Mouse (Mus musculus) stomach, embryonic 16.5 days (tissue): ENCODE data around the gene Taok1. TPM values are rescaled to one million over a fixed set of nuclear protein-coding genes. Genes with fewer than 3 reads are reported as not detected.

ENCODE experiments used
- ATAC-seq: fragments of 200-750 bp; cut with Nextera tagmentation; 2 replicates; pipeline ENCODE4 v1.8.0; 2017; ENCODE audit warnings: moderate number of reproducible peaks, moderate TSS enrichment; ENCODE audit not compliant: insufficient read depth, low FRiP score
- H3K27ac ChIP-seq: fragments of 300-500 bp; sonication (generic); 2 replicates; pipeline ENCODE4 v1.5.1; 2014; ENCODE audit warnings: low read length
- H3K27me3 ChIP-seq: fragments of 300-500 bp; sonication (generic); 2 replicates; pipeline ENCODE4 v1.6.1; 2014; ENCODE audit warnings: low read length, control low read depth, mixed read lengths; ENCODE audit not compliant: control insufficient read depth, insufficient read depth
- H3K36me3 ChIP-seq: fragments of 300-500 bp; sonication (generic); 2 replicates; pipeline ENCODE4 v1.6.1; 2014; ENCODE audit warnings: low read length; ENCODE audit not compliant: control insufficient read depth, insufficient read depth
- H3K4me1 ChIP-seq: fragments of 300-500 bp; sonication (generic); 2 replicates; pipeline ENCODE4 v1.6.1; 2014; ENCODE audit warnings: low read length, control low read depth, mixed read lengths; ENCODE audit not compliant: control insufficient read depth, insufficient read depth
- H3K4me2 ChIP-seq: fragments of 300-500 bp; sonication (generic); 2 replicates; pipeline ENCODE4 v1.6.1; 2014; ENCODE audit warnings: low read depth, low read length, mixed read lengths
- H3K4me3 ChIP-seq: fragments of 300-500 bp; sonication (generic); replicated peaks from 2 replicates; pipeline ENCODE4 v1.5.1; 2014; ENCODE audit warnings: mild to moderate bottlenecking, low read length
- H3K9ac ChIP-seq: fragments of 300-500 bp; sonication (generic); 2 replicates; pipeline ENCODE4 v1.6.1; 2014; ENCODE audit warnings: low read length
- H3K9me3 ChIP-seq: fragments of 300-500 bp; sonication (generic); replicated peaks from 2 replicates; pipeline ENCODE4 v1.6.1; 2016; ENCODE audit warnings: low read length, control low read depth; ENCODE audit not compliant: control insufficient read depth
- WGBS: fragments of 180-500 bp; shearing (Covaris S2); extraction: QIAGEN DNeasy Blood & Tissue Kit; methylation state at CpG from one replicate; pipeline ENCODE4 v1.1.7; 2014; 5-methylcytosine and 5-hydroxymethylcytosine counted together
- polyA plus RNA-seq: library from polyadenylated mRNA; unstranded; fragments of >200 nt; fragmentation: Nextera tagmentation; extraction: Ambion mirVana; gene quantifications from 2 replicates; pipeline ENCODE4 v1.2.1, GENCODE M21; 2015

The Taok1 gene
- polyA plus RNA-seq, 1 experiment from 2014 or later: 11.5 TPM

GRCm38 (mm10) chr11:77492311-77492871 is 115.2 kb downstream of the Taok1 start:
- Histone ChIP-seq H3K4me1 (peaks cover 59% of the 10 kb centered on the region), H3K9ac (peak overlapping the region; percentile 96), H3K36me3 (no peaks in the 10 kb centered on the region), H3K4me3 (peak overlapping the region; percentile 79), H3K9me3 (no peaks in the 10 kb centered on the region), H3K27ac (peak overlapping the region; percentile 89), H3K27me3 (no peaks in the 10 kb centered on the region), H3K4me2 (peak overlapping the region; percentile 89)
- WGBS: under 1% methylated on average over 18 of the region's 18 CpGs
- no peak for ATAC-seq

- H3K4me1 ChIP-seq: peaks cover 60% of the 10 kb centered on the region
- ATAC-seq: peak; percentile 74
- H3K4me3 ChIP-seq: peak overlapping the region; percentile 79
- H3K27ac ChIP-seq: peak overlapping the region; percentile 89
- H3K36me3 ChIP-seq: no peaks in the 10 kb centered on the region
- H3K9ac ChIP-seq: peak overlapping the region; percentile 96
- peak overlapping the region; percentile 89 for H3K4me2 ChIP-seq
- H3K27me3 ChIP-seq: no peaks in the 10 kb centered on the region
- WGBS: 0% methylated on average over 23 of the region's 23 CpGs
- H3K9me3 ChIP-seq: no peaks in the 10 kb centered on the region
These were observed 115.9 kb downstream of the Taok1 start for GRCm38 (mm10) chr11:77491502-77492291.

GRCm38 (mm10) chr11:77491123-77491501 is 116.5 kb downstream of the Taok1 start:
- Histone ChIP-seq H3K27ac (peak overlapping the region; percentile 89), H3K4me3 (peak overlapping the region; percentile 79), H3K9me3 (no peaks in the 10 kb centered on the region), H3K4me1 (peaks cover 59% of the 10 kb centered on the region), H3K4me2 (peak overlapping the region; percentile 89), H3K9ac (peak overlapping the region; percentile 96), H3K27me3 (no peaks in the 10 kb centered on the region), H3K36me3 (no peaks in the 10 kb centered on the region)
- under 1% methylated on average over 13 of the region's 13 CpGs for WGBS
- ATAC-seq: peak; percentile 76

- peak overlapping the region; percentile 89 for H3K27ac ChIP-seq
- H3K36me3 ChIP-seq: no peaks in the 10 kb centered on the region
- no peak for ATAC-seq
- peaks cover 57% of the 10 kb centered on the region for H3K4me1 ChIP-seq
- H3K4me3 ChIP-seq: no peak overlapping the region
- H3K4me2 ChIP-seq: peak overlapping the region; percentile 89
- no peaks in the 10 kb centered on the region for H3K27me3 ChIP-seq
- WGBS: 67% methylated on average over 6 of the region's 6 CpGs
- peak overlapping the region; percentile 40; the same call in 1 of the 2 replicates for H3K9ac ChIP-seq
- H3K9me3 ChIP-seq: no peaks in the 10 kb centered on the region
These were observed 117.2 kb downstream of the Taok1 start for GRCm38 (mm10) chr11:77490451-77490850.

- peak within 1 kb of the TSS; percentile 89 for H3K27ac ChIP-seq
- H3K4me1 ChIP-seq: peaks cover 54% of the 10 kb centered on the region
- WGBS: 1% methylated on average over 61 of the region's 87 CpGs
- no peaks in the 10 kb centered on the region for H3K9me3 ChIP-seq
- peak within 1 kb of the TSS; percentile 84 for H3K4me3 ChIP-seq
- H3K36me3 ChIP-seq: no peaks in the 10 kb centered on the region
- ATAC-seq: peak; percentile 22; the same call in 1 of the 2 replicates
- H3K4me2 ChIP-seq: peak within 1 kb of the TSS; percentile 90
- H3K9ac ChIP-seq: peak within 1 kb of the TSS; percentile 91
- H3K27me3 ChIP-seq: no peaks in the 10 kb centered on the region
These were observed 117.9 kb downstream of the Taok1 start, which contains the start of gene Ankrd13b for GRCm38 (mm10) chr11:77489591-77490235. Ankrd13b (minus strand) TSS chr11:77489678.

GRCm38 (mm10) chr11:77488771-77489581 is 118.6 kb downstream of the Taok1 start:
- H3K4me1 ChIP-seq: peaks cover 49% of the 10 kb centered on the region
- no peak for ATAC-seq
- H3K27me3 ChIP-seq: no peaks in the 10 kb centered on the region
- H3K9ac ChIP-seq: peak overlapping the region; percentile 91
- H3K4me3 ChIP-seq: peak overlapping the region; percentile 84
- 3% methylated on average over 55 of the region's 55 CpGs for WGBS
- H3K36me3 ChIP-seq: no peaks in the 10 kb centered on the region
- H3K4me2 ChIP-seq: peak overlapping the region; percentile 90
- H3K9me3 ChIP-seq: no peaks in the 10 kb centered on the region
- no peak overlapping the region for H3K27ac ChIP-seq

- Histone ChIP-seq H3K36me3 (no peaks in the 10 kb centered on the region), H3K27ac (no peak overlapping the region), H3K4me3 (no peak overlapping the region), H3K4me2 (no peak overlapping the region), H3K4me1 (peaks cover 43% of the 10 kb centered on the region), H3K9ac (peak overlapping the region; percentile 19; the same call in 1 of the 2 replicates), H3K9me3 (no peaks in the 10 kb centered on the region), H3K27me3 (no peaks in the 10 kb centered on the region)
- WGBS: 70% methylated on average over 5 of the region's 5 CpGs
- ATAC-seq: no peak
These were observed 120.8 kb downstream of the Taok1 start for GRCm38 (mm10) chr11:77486798-77487197.

GRCm38 (mm10) chr11:77485229-77485628 is 122.4 kb downstream of the Taok1 start:
- H3K4me3 ChIP-seq: no peak overlapping the region
- peaks cover 29% of the 10 kb centered on the region for H3K4me1 ChIP-seq
- no peak for ATAC-seq
- H3K27ac ChIP-seq: no peak overlapping the region
- no peaks in the 10 kb centered on the region for H3K9me3 ChIP-seq
- H3K9ac ChIP-seq: no peak overlapping the region
- no peaks in the 10 kb centered on the region for H3K36me3 ChIP-seq
- no peaks in the 10 kb centered on the region for H3K27me3 ChIP-seq
- H3K4me2 ChIP-seq: no peak overlapping the region
- 49% methylated on average over 6 of the region's 6 CpGs for WGBS
